Mouse (Mus musculus): ENCODE results near the gene Pdpr.

DNA sequence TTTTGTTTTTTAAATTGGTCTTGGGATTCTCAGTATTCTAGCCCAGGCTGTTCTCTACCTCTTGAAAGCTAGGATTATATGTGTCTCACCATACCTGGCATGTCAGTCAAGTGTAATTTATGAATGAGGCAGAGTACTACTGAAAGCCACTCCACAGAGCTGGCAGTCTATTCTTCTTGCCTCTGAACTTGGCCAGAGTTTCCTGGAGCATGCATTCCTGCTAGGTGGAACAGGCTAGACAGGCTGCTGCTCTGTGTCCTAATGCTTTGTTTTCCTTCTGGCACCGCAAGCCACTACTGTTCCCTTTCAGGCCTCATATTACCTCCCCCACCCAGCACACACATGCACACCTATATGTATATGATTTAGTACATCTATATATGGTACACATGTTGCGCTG lies 36.3 kb downstream of the Pdpr start:
- TF ChIP-seq CTCF (IDR thresholded peaks at IDR 0.05) (no peak), EP300 (IDR thresholded peaks at IDR 0.05) (no peak)
